Mouse (Mus musculus) C2C12 (cell line): ENCODE results near the gene Gm11549. TPM values are rescaled to one million over a fixed set of nuclear protein-coding genes. Genes with fewer than 3 reads are reported as not detected.

Experiments
- H3K27me3 ChIP-seq: one replicate; pipeline ENCODE4 v1.6.1; 2011; ENCODE audit not compliant: control insufficient read depth, insufficient read depth, insufficient read length
- H3K36me3 ChIP-seq: one replicate; pipeline ENCODE4 v1.6.1; 2011; ENCODE audit not compliant: control insufficient read depth, insufficient read depth
- H3K4me3 ChIP-seq: one replicate; pipeline ENCODE4 v1.5.1; 2011; ENCODE audit warnings: mild to moderate bottlenecking, control low read depth; ENCODE audit not compliant: poor library complexity, insufficient read depth, severe bottlenecking
- H3K79me2 ChIP-seq: one replicate; pipeline ENCODE4 v1.6.1; 2011; ENCODE audit not compliant: control insufficient read depth, insufficient read depth
- H3K79me3 ChIP-seq: one replicate; pipeline ENCODE4 v1.6.1; 2011; ENCODE audit warnings: low read depth, control low read depth
- H3ac ChIP-seq: one replicate; pipeline ENCODE3; 2011; ENCODE audit warnings: low read depth; ENCODE audit not compliant: control insufficient read depth, insufficient read length
- CEBPB ChIP-seq: IDR thresholded peaks from one replicate; pipeline ENCODE4 v1.6.1; 2011; ENCODE audit warnings: low read depth, mild to moderate bottlenecking, control low read depth, moderate library complexity
- CTCF ChIP-seq: IDR thresholded peaks from one replicate; pipeline ENCODE4 v1.5.1; 2011; ENCODE audit not compliant: control insufficient read depth, insufficient read depth, insufficient read length
- FOSL1 ChIP-seq: IDR thresholded peaks from one replicate; pipeline ENCODE4 v1.8.0; 2011; ENCODE audit warnings: mild to moderate bottlenecking, low read length; ENCODE audit not compliant: poor library complexity, insufficient read depth, severe bottlenecking
- MAX ChIP-seq: IDR thresholded peaks from one replicate; pipeline ENCODE4 v1.6.1; 2011; ENCODE audit warnings: mild to moderate bottlenecking, control low read depth
- MYOD1 ChIP-seq: IDR thresholded peaks from one replicate; pipeline ENCODE4 v1.6.1; 2011; ENCODE audit warnings: low read depth; ENCODE audit not compliant: control insufficient read depth, insufficient read length
- MYOG ChIP-seq: IDR thresholded peaks from one replicate; pipeline ENCODE4 v1.6.1; 2011; ENCODE audit not compliant: control insufficient read depth, insufficient read length; ENCODE audit errors: extremely low read depth
- USF1 ChIP-seq: IDR thresholded peaks from one replicate; pipeline ENCODE4 v1.6.1; 2011; ENCODE audit warnings: low read depth, mild to moderate bottlenecking, control low read depth, moderate library complexity
- polyA plus RNA-seq: library from polyadenylated mRNA; unstranded; fragments of >200 nt; fragmentation: generic; extraction: Trizol; gene quantifications from one replicate; pipeline ENCODE4 v1.2.1, GENCODE M21; 2012; ENCODE audit warnings: missing spikeins

The Gm11549 gene
- polyA plus RNA-seq, 1 experiment: not detected

GRCm38 (mm10) chr3:36536041-36536440, 14.4 kb upstream of the Gm11549 start:
- Histone ChIP-seq H3K79me3 (no peaks in the 10 kb centered on the region), H3ac (no peak overlapping the region), H3K79me2 (no peaks in the 10 kb centered on the region), H3K27me3 (no peaks in the 10 kb centered on the region), H3K36me3 (no peaks in the 10 kb centered on the region), H3K4me3 (no peak overlapping the region)
- TF ChIP-seq MAX: no peak
- TF ChIP-seq CTCF: no peak
- no peak for TF ChIP-seq USF1
- TF ChIP-seq CEBPB: no peak
- TF ChIP-seq FOSL1: no peak
- TF ChIP-seq MYOD1: no peak
- TF ChIP-seq MYOG: no peak

DNA sequence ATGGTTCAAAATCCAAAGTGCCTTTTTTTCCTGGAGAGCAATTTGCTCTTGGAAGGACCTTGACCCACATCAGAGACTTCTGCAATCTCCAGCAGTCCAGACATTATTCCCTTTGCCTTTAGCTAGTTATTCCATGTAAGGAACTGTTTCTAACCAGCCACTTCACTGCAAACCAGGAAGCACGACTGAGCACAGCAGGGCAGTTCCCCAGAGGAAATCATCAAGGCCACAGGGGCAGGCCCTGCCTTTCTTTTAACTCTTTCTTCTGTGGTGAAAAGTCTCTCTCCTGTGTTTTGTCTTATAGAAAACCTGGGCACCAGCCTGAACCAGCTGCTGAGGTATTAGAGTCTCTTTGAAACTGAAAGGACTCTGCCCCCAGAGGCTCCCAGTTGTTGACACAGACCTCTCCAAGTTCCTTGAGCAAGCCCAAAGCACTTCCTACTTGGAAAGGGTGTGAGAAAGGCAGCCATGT, 11.6 kb upstream of the Gm11549 start:
- TF ChIP-seq CTCF: no peak
- no peak for TF ChIP-seq USF1
- no peak for TF ChIP-seq MYOD1
- no peak for TF ChIP-seq FOSL1
- TF ChIP-seq MAX: no peak
- TF ChIP-seq MYOG: no peak
- no peak for TF ChIP-seq CEBPB
- H3K4me3 ChIP-seq: no peak overlapping the region
- no peak overlapping the region for H3ac ChIP-seq
- H3K36me3 ChIP-seq: no peaks in the 10 kb centered on the region
- no peaks in the 10 kb centered on the region for H3K79me3 ChIP-seq
- no peaks in the 10 kb centered on the region for H3K79me2 ChIP-seq
- no peaks in the 10 kb centered on the region for H3K27me3 ChIP-seq

- H3K79me2 ChIP-seq: no peaks in the 10 kb centered on the region
- H3K36me3 ChIP-seq: no peaks in the 10 kb centered on the region
- no peak overlapping the region for H3K4me3 ChIP-seq
- TF ChIP-seq FOSL1 (no peak), USF1 (no peak), MAX (no peak), CEBPB (no peak), MYOD1 (no peak), CTCF (no peak), MYOG (no peak)
- H3K79me3 ChIP-seq: no peaks in the 10 kb centered on the region
- H3ac ChIP-seq: no peak overlapping the region
- no peaks in the 10 kb centered on the region for H3K27me3 ChIP-seq
Measured at GRCm38 (mm10) chr3:36532738-36533137, 11.1 kb upstream of the Gm11549 start.

GRCm38 (mm10) chr3:36531979-36532542, 10.4 kb upstream of the Gm11549 start:
- no peaks in the 10 kb centered on the region for H3K27me3 ChIP-seq
- H3K79me2 ChIP-seq: no peaks in the 10 kb centered on the region
- TF ChIP-seq MYOG (no peak), FOSL1 (no peak), CTCF (no peak), MAX (no peak), MYOD1 (no peak)
- no peaks in the 10 kb centered on the region for H3K36me3 ChIP-seq
- H3ac ChIP-seq: no peak overlapping the region
- no peaks in the 10 kb centered on the region for H3K79me3 ChIP-seq
- H3K4me3 ChIP-seq: no peak overlapping the region

DNA sequence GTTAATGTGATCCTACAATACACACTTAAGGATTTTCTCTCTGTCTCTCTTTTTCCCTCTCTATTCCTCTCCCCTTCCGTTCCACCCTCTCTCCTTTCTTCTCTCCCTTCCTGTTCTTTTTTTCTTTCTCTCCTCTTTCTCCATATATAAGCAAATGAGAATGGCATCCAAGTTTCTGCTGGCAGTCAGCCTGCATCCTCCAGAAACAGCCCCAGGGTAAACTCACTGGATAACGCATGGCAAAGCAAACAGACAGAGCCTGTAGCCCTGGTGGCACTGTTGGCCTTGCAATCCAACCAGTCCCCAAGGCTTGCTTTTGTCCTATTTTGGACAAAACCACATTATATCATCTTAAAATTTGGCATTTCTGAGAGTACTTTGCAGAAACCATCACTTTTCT, 9.6 kb upstream of the Gm11549 start:
- Histone ChIP-seq H3K4me3 (no peak overlapping the region), H3ac (no peak overlapping the region), H3K36me3 (no peaks in the 10 kb centered on the region), H3K27me3 (no peaks in the 10 kb centered on the region), H3K79me2 (no peaks in the 10 kb centered on the region), H3K79me3 (no peaks in the 10 kb centered on the region)
- TF ChIP-seq CTCF (no peak), MYOD1 (no peak), USF1 (no peak), CEBPB (no peak), MAX (no peak), MYOG (no peak), FOSL1 (no peak)

DNA sequence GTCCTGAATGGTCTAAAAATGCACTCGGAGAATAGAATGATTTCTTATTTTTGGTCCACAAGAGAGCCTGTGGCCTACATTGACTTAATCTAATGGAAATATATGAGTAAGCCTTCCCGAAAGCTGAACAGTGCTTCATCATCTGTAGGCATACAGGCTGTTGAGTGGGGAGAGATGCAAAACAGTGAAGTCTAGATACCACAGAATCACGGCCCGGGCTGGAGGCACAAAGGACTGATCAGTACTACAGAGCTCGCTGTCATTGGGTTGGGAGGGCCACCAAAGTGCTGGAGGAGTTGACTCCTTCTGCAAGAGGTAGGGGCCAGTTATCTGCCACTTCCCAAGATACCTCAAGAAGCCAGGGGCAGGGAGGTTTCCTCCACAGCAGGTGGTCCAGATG, 9.2 kb upstream of the Gm11549 start:
- H3K79me3 ChIP-seq: no peaks in the 10 kb centered on the region
- H3K79me2 ChIP-seq: no peaks in the 10 kb centered on the region
- no peak overlapping the region for H3ac ChIP-seq
- H3K4me3 ChIP-seq: no peak overlapping the region
- H3K36me3 ChIP-seq: no peaks in the 10 kb centered on the region
- TF ChIP-seq MYOG (no peak), MYOD1 (no peak), USF1 (no peak), FOSL1 (no peak), CEBPB (no peak), CTCF (no peak), MAX (no peak)
- H3K27me3 ChIP-seq: no peaks in the 10 kb centered on the region
